Mouse (Mus musculus) liver, embryonic 11.5 days (tissue): ENCODE measurements around the gene Gnat1. TPM values are rescaled to one million over a fixed set of nuclear protein-coding genes. Genes with fewer than 3 reads are reported as not detected.

Source experiments
- ATAC-seq: fragments of 200-750 bp; cut with Nextera tagmentation; replicated peaks from 2 replicates; pipeline ENCODE4 v1.8.0; 2017; ENCODE audit warnings: moderate number of reproducible peaks, mild to moderate bottlenecking, moderate TSS enrichment, moderate library complexity; ENCODE audit not compliant: low FRiP score
- DNase-seq: peaks from one replicate; pipeline ENCODE4 v3.0.0-alpha.2; 2017; ENCODE audit warnings: low spot score
- H3K27ac ChIP-seq: fragments of 300-500 bp; sonication (generic); 2 replicates; pipeline ENCODE4 v1.5.1; 2014; ENCODE audit warnings: mild to moderate bottlenecking, low read depth, low read length, control low read depth
- H3K27me3 ChIP-seq: fragments of 300-500 bp; sonication (generic); replicated peaks from 2 replicates; pipeline ENCODE4 v1.6.1; 2014; ENCODE audit warnings: low read length, mixed read lengths; ENCODE audit not compliant: control insufficient read depth, insufficient read depth
- H3K36me3 ChIP-seq: fragments of 300-500 bp; sonication (generic); 2 replicates; pipeline ENCODE4 v1.6.1; 2014; ENCODE audit warnings: mild to moderate bottlenecking, low read length, moderate library complexity, mixed read lengths; ENCODE audit not compliant: control insufficient read depth, insufficient read depth
- H3K4me1 ChIP-seq: fragments of 300-500 bp; sonication (generic); replicated peaks from 2 replicates; pipeline ENCODE4 v1.6.1; 2014; ENCODE audit warnings: low read length, mixed read lengths; ENCODE audit not compliant: control insufficient read depth, insufficient read depth
- H3K4me2 ChIP-seq: fragments of 300-500 bp; sonication (generic); 2 replicates; pipeline ENCODE4 v1.6.1; 2014; ENCODE audit warnings: mild to moderate bottlenecking, control low read depth, moderate library complexity
- H3K4me3 ChIP-seq: fragments of 300-500 bp; sonication (generic); 2 replicates; pipeline ENCODE4 v1.5.1; 2014; ENCODE audit warnings: low read depth, low read length, control low read depth
- H3K9ac ChIP-seq: fragments of 300-500 bp; sonication (generic); 2 replicates; pipeline ENCODE4 v1.6.1; 2014; ENCODE audit warnings: low read depth, low read length, control low read depth
- H3K9me3 ChIP-seq: fragments of 300-500 bp; sonication (generic); 2 replicates; pipeline ENCODE4 v1.6.1; 2016; ENCODE audit warnings: low read length, inconsistent platforms, mixed read lengths; ENCODE audit not compliant: control insufficient read depth
- WGBS: fragments of 180-500 bp; shearing (Covaris S2); extraction: QIAGEN DNeasy Blood & Tissue Kit; methylation state at CpG from one replicate; pipeline ENCODE4 v1.1.7; 2014; 5-methylcytosine and 5-hydroxymethylcytosine counted together
- polyA plus RNA-seq: library from polyadenylated mRNA; unstranded; fragments of >200 nt; fragmentation: Nextera tagmentation; extraction: Ambion mirVana; gene quantifications from 2 replicates; pipeline ENCODE4 v1.2.1, GENCODE M21; 2014

Gene Gnat1
- polyA plus RNA-seq, 1 experiment from 2014 or later: 4.7 TPM

- Histone ChIP-seq H3K9ac (no peak overlapping the region), H3K4me1 (peaks cover 7% of the 10 kb centered on the region; the same call in 1 of the 2 replicates), H3K9me3 (no peaks in the 10 kb centered on the region), H3K4me2 (no peak overlapping the region), H3K36me3 (no peaks in the 10 kb centered on the region), H3K27ac (no peak overlapping the region), H3K4me3 (no peak overlapping the region), H3K27me3 (peaks cover 33% of the 10 kb centered on the region)
- no peak for ATAC-seq
- 74% methylated on average over 8 of the region's 8 CpGs for WGBS
- no peak for DNase-seq
These were observed 17.2 kb downstream of the Gnat1 start for GRCm38 (mm10) chr9:107662342-107662741.

- Histone ChIP-seq H3K4me2 (no peak overlapping the region), H3K9me3 (no peaks in the 10 kb centered on the region), H3K4me3 (no peak overlapping the region), H3K27ac (no peak overlapping the region), H3K36me3 (no peaks in the 10 kb centered on the region), H3K9ac (no peak overlapping the region), H3K27me3 (peaks cover 18% of the 10 kb centered on the region), H3K4me1 (no peaks in the 10 kb centered on the region)
- DNase-seq (no peak), ATAC-seq (no peak)
- 68% methylated on average over 3 of the region's 3 CpGs for WGBS
These were observed 18.7 kb downstream of the Gnat1 start for GRCm38 (mm10) chr9:107660777-107661176.

- no peak overlapping the region for H3K27ac ChIP-seq
- no peak for ATAC-seq
- no peak overlapping the region for H3K4me3 ChIP-seq
- 80% methylated on average over 3 of the region's 3 CpGs for WGBS
- H3K4me1 ChIP-seq: no peaks in the 10 kb centered on the region
- H3K4me2 ChIP-seq: no peak overlapping the region
- no peaks in the 10 kb centered on the region for H3K9me3 ChIP-seq
- DNase-seq: no peak
- H3K36me3 ChIP-seq: no peaks in the 10 kb centered on the region
- H3K27me3 ChIP-seq: peaks cover 9% of the 10 kb centered on the region
- no peak overlapping the region for H3K9ac ChIP-seq
These were observed 19.6 kb downstream of the Gnat1 start for GRCm38 (mm10) chr9:107659961-107660360.

DNA sequence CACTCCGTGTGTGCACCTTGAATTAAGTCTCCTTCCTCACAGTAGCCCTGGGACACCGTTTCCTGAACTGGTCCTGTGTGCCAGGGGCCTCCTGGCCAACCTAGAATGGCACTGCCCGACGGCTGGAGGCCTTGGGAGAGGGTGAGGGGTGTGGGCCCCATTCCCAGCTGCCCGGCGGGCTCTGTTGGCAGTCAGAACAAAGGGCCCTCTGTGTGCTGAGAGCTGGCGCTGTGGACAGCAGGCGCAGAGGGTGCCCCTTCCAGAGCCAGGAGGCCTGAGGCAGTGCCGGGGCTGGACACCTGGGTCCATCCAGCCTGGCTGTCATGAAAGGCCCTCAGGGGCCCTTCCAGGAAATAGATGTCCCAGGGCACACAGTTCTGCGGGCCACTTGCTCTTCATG, 20.0 kb downstream of the Gnat1 start:
- Histone ChIP-seq H3K9me3 (no peaks in the 10 kb centered on the region), H3K27me3 (peaks cover 5% of the 10 kb centered on the region), H3K4me2 (no peak overlapping the region), H3K4me1 (no peaks in the 10 kb centered on the region), H3K4me3 (no peak overlapping the region), H3K27ac (no peak overlapping the region), H3K9ac (no peak overlapping the region), H3K36me3 (no peaks in the 10 kb centered on the region)
- no peak for DNase-seq
- no peak for ATAC-seq
- WGBS: 82% methylated on average over 10 of the region's 10 CpGs

GRCm38 (mm10) chr9:107658096-107658495, 21.4 kb downstream of the Gnat1 start:
- no peaks in the 10 kb centered on the region for H3K4me1 ChIP-seq
- DNase-seq (no peak), ATAC-seq (no peak)
- H3K4me3 ChIP-seq: no peak overlapping the region
- no peaks in the 10 kb centered on the region for H3K9me3 ChIP-seq
- no peak overlapping the region for H3K9ac ChIP-seq
- no peak overlapping the region for H3K27ac ChIP-seq
- WGBS: 80% methylated on average over 6 of the region's 6 CpGs
- no peaks in the 10 kb centered on the region for H3K36me3 ChIP-seq
- H3K27me3 ChIP-seq: peaks cover 3% of the 10 kb centered on the region
- H3K4me2 ChIP-seq: no peak overlapping the region

GRCm38 (mm10) chr9:107657144-107657543, 22.4 kb downstream of the Gnat1 start:
- no peak overlapping the region for H3K27ac ChIP-seq
- H3K36me3 ChIP-seq: no peaks in the 10 kb centered on the region
- H3K9ac ChIP-seq: no peak overlapping the region
- no peaks in the 10 kb centered on the region for H3K4me1 ChIP-seq
- no peak overlapping the region for H3K4me2 ChIP-seq
- DNase-seq (no peak), ATAC-seq (no peak)
- H3K4me3 ChIP-seq: no peak overlapping the region
- WGBS: 82% methylated on average over 5 of the region's 5 CpGs
- H3K27me3 ChIP-seq: no peaks in the 10 kb centered on the region; the same call in none of the 2 replicates
- no peaks in the 10 kb centered on the region for H3K9me3 ChIP-seq

- no peaks in the 10 kb centered on the region; the same call in 1 of the 2 replicates for H3K4me1 ChIP-seq
- H3K4me3 ChIP-seq: no peak overlapping the region
- no peaks in the 10 kb centered on the region for H3K36me3 ChIP-seq
- no peaks in the 10 kb centered on the region for H3K27me3 ChIP-seq
- no peaks in the 10 kb centered on the region for H3K9me3 ChIP-seq
- 65% methylated on average over 4 of the region's 4 CpGs for WGBS
- H3K27ac ChIP-seq: no peak overlapping the region
- DNase-seq (no peak), ATAC-seq (no peak)
- no peak overlapping the region for H3K4me2 ChIP-seq
- no peak overlapping the region for H3K9ac ChIP-seq
These were observed 24.9 kb downstream of the Gnat1 start for GRCm38 (mm10) chr9:107654585-107654984.

DNA sequence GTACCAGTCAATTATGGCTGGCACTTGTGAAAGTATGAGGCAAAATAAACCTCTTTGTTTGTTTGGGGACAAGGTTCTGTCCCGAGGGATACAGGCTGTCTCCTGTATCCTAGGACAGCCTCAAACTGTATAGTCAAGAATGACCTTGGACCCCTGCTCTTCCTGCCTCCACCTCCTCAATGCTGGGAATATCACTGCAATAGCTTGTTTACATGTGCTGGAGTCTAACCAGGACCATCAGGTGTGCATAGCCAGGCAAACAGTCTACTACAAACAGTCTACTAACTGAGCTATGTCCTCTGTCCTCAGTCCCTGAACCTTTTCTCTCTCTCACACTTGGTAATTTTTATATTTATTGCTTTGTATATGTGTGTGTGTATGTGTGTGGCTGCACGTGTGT, 26.0 kb downstream of the Gnat1 start:
- H3K27ac ChIP-seq: no peak overlapping the region
- H3K36me3 ChIP-seq: no peaks in the 10 kb centered on the region
- no peaks in the 10 kb centered on the region; the same call in 1 of the 2 replicates for H3K4me1 ChIP-seq
- H3K4me2 ChIP-seq: no peak overlapping the region
- no peak overlapping the region for H3K4me3 ChIP-seq
- no peaks in the 10 kb centered on the region for H3K27me3 ChIP-seq
- 75% methylated on average over 2 of the region's 2 CpGs for WGBS
- H3K9ac ChIP-seq: no peak overlapping the region
- no peaks in the 10 kb centered on the region for H3K9me3 ChIP-seq
- ATAC-seq (no peak), DNase-seq (no peak)

- H3K4me1 ChIP-seq: no peaks in the 10 kb centered on the region; the same call in 1 of the 2 replicates
- WGBS: 47% methylated on average over 12 of the region's 12 CpGs
- no peak for ATAC-seq
- no peak overlapping the region for H3K9ac ChIP-seq
- no peak for DNase-seq
- no peaks in the 10 kb centered on the region for H3K27me3 ChIP-seq
- H3K4me2 ChIP-seq: no peak overlapping the region
- H3K36me3 ChIP-seq: no peaks in the 10 kb centered on the region
- H3K27ac ChIP-seq: no peak overlapping the region
- no peaks in the 10 kb centered on the region for H3K9me3 ChIP-seq
- no peak overlapping the region for H3K4me3 ChIP-seq
These were observed 28.6 kb downstream of the Gnat1 start for GRCm38 (mm10) chr9:107650708-107651481.
